ENCODE assay signal across 12 mouse cellular contexts in genomic region chr16:97017171-97017738, GRCm38 (mm10).
DNase-seq lines count a peak whose midpoint lies in the region; ATAC-seq and TF ChIP-seq lines count a peak whose summit lies in the region.
"Had no signal": no experiment of that assay in that cellular context is flagged by ENCODE, and none has a peak within 500 bp of the region (broad histone marks: within the 10 kb centered on the region; RNA-seq: fewer than 3 reads in every experiment).

No protein-coding gene starts in this region.

- no peak for ATAC-seq in hindbrain, embryonic 12.5 days (ENCODE audit: low FRiP score)
- peak; percentile 63 for ATAC-seq in common myeloid progenitor, adult 5-6 weeks (replicated peaks; ENCODE audit: low read depth, poor library complexity, severe bottlenecking)
- peak; percentile 61 for ATAC-seq in megakaryocyte progenitor cell, adult 5-6 weeks (replicated peaks; ENCODE audit: poor library complexity)
- ATAC-seq: inflammation-experienced regulatory T-cells, adult 6 months had no signal

- dilution Hi-C loops in CH12.LX (cut with MboI; ENCODE audit: extremely low pct_ligation_motif_present, extremely low pct_unique_long_range_greater_than_20kb, low sequenced_read_pairs) = no loop called here

- no peak for DNase-seq in hindbrain, embryonic 10.5 days (ENCODE audit: low spot score)
- DNase-seq in CH12.LX (ENCODE audit: extremely low read depth) = peak; percentile 34
- DNase-seq in right cerebral cortex, postnatal 4 days = no peak
- no peak for DNase-seq in cerebellum, adult 2 months
- no peak for DNase-seq in right cerebral cortex, postnatal 14 days
- DNase-seq: layer of hippocampus, adult 9-11 months had no signal

- H3K9ac ChIP-seq in hindbrain, embryonic 12.5 days = no peak overlapping the region
- no peak overlapping the region for H3K9ac ChIP-seq in CH12.LX (ENCODE audit: insufficient read depth, low read depth)

- peak in 1 of 2 experiments; percentile 54; a peak in 2 of 4 replicates for TF ChIP-seq CTCF in CH12.LX (conservative IDR thresholded peaks at IDR 0.05 in 1 of 2, IDR thresholded peaks at IDR 0.05 in 1 of 2; ENCODE audit: low read depth in 2 of 2, low read length in 2 of 2)
- TF ChIP-seq CTCF in cerebellum, adult 2 months (IDR thresholded peaks at IDR 0.05; ENCODE audit: borderline replicate concordance, insufficient read depth, low read depth, low read length) = no peak

- H3K36me3 ChIP-seq in hindbrain, embryonic 10.5 days = no peaks in the 10 kb centered on the region
- H3K36me3 ChIP-seq in hindbrain, embryonic 12.5 days = no peaks in the 10 kb centered on the region
- no peaks in the 10 kb centered on the region for H3K36me3 ChIP-seq in CH12.LX (replicated peaks in 1 of 2; ENCODE audit: control insufficient read depth in 1 of 2, insufficient read depth in 1 of 2, low read length in 1 of 2)
- H3K36me3 ChIP-seq: G1E had no signal

- in situ Hi-C loops in CH12.LX (cut with MboI; ENCODE audit: low pct_ligation_motif_present, low pct_unique_long_range_greater_than_20kb, low sequenced_read_pairs) = no loop called here

- 78% methylated on average over 3 of the region's 3 CpGs for WGBS in hindbrain, embryonic 10.5 days
- 83% methylated on average over 3 of the region's 3 CpGs for WGBS in hindbrain, embryonic 12.5 days
- 93% methylated on average over 3 of the region's 3 CpGs for WGBS in cerebellum, adult 2 months

- TF ChIP-seq RAD21 in CH12.LX (IDR thresholded peaks at IDR 0.05; ENCODE audit: low read depth, low read length) = peak; percentile 44

- no peak overlapping the region for H3K4me3 ChIP-seq in hindbrain, embryonic 10.5 days
- H3K4me3 ChIP-seq in hindbrain, embryonic 12.5 days = no peak overlapping the region
- no peak overlapping the region for H3K4me3 ChIP-seq in CH12.LX (replicated peaks in 1 of 3; ENCODE audit: low read depth in 2 of 3, low read length in 2 of 3, poor library complexity in 1 of 3)
- H3K4me3 ChIP-seq in cerebellum, adult 2 months (replicated peaks; ENCODE audit: insufficient read depth, low read depth, low read length) = no peak overlapping the region
- H3K4me3 ChIP-seq: myocyte had no signal

- 0 out of 2 replicates have a peak, but pooled peaks cover 5% of the 10 kb centered on the region for H3K4me1 ChIP-seq in hindbrain, embryonic 10.5 days (replicated peaks)
- peaks cover 9% of the 10 kb centered on the region; the same call in 1 of the 2 replicates for H3K4me1 ChIP-seq in hindbrain, embryonic 12.5 days
- peaks cover 3 to 16% of the 10 kb centered on the region in 2 experiments; a peak in 3 of 4 replicates for H3K4me1 ChIP-seq in CH12.LX (ENCODE audit: control insufficient read depth in 1 of 2, insufficient read depth in 2 of 2)
- H3K4me1 ChIP-seq in cerebellum, adult 2 months (ENCODE audit: control insufficient read depth, insufficient read depth, low read length) = peaks cover 8% of the 10 kb centered on the region

- no peaks in the 10 kb centered on the region for H3K9me3 ChIP-seq in hindbrain, embryonic 10.5 days
- no peaks in the 10 kb centered on the region for H3K9me3 ChIP-seq in hindbrain, embryonic 12.5 days (replicated peaks)
- no peaks in the 10 kb centered on the region for H3K9me3 ChIP-seq in CH12.LX (replicated peaks; ENCODE audit: low read length)
- H3K9me3 ChIP-seq: G1E had no signal

- H3K4me2 ChIP-seq in hindbrain, embryonic 12.5 days (replicated peaks) = no peak overlapping the region
- no peak overlapping the region for H3K4me2 ChIP-seq in CH12.LX (ENCODE audit: insufficient read depth, low read depth, poor library complexity, severe bottlenecking)

- no peaks in the 10 kb centered on the region for H3K79me2 ChIP-seq in CH12.LX (replicated peaks; ENCODE audit: control insufficient read depth, extremely low read depth, insufficient read depth, poor library complexity, severe bottlenecking)

- no peaks in the 10 kb centered on the region for H3K27me3 ChIP-seq in hindbrain, embryonic 10.5 days (ENCODE audit: insufficient read depth, poor library complexity, severe bottlenecking)
- H3K27me3 ChIP-seq in hindbrain, embryonic 12.5 days = no peaks in the 10 kb centered on the region
- H3K27me3 ChIP-seq in CH12.LX (replicated peaks) = no peaks in the 10 kb centered on the region
- H3K27me3 ChIP-seq in cerebellum, adult 2 months (ENCODE audit: control insufficient read depth, insufficient read depth, low read length) = no peaks in the 10 kb centered on the region

- TF ChIP-seq EP300 in CH12.LX (IDR thresholded peaks at IDR 0.05; ENCODE audit: low read length) = no peak

- TF ChIP-seq POLR2A in CH12.LX (IDR thresholded peaks at IDR 0.05; ENCODE audit: low read depth, low read length) = no peak
- no peak for TF ChIP-seq POLR2A in cerebellum, adult 2 months (IDR thresholded peaks at IDR 0.05; ENCODE audit: borderline replicate concordance, insufficient read depth, low read length)

- 0 out of 2 replicates have a peak overlapping the region, but pooled peaks have one; percentile 56 for H3K27ac ChIP-seq in hindbrain, embryonic 10.5 days
- H3K27ac ChIP-seq in hindbrain, embryonic 12.5 days = no peak overlapping the region
- no peak overlapping the region for H3K27ac ChIP-seq in CH12.LX (ENCODE audit: insufficient read depth, low read depth)
- no peak overlapping the region for H3K27ac ChIP-seq in cerebellum, adult 2 months (ENCODE audit: insufficient read depth, low read length)

TF ChIP-seq in CH12.LX, 34 proteins besides CTCF, POLR2A, EP300 and RAD21:
- TF ChIP-seq SMC3 (IDR thresholded peaks at IDR 0.05; ENCODE audit: low read depth, low read length) (peak; percentile 53), ZKSCAN1 (IDR thresholded peaks at IDR 0.05; ENCODE audit: borderline replicate concordance, low read depth, low read length) (no peak)
